Mouse (Mus musculus) fat pad, adult 2 months (tissue): ENCODE measurements around the gene Rasgef1b.
"Not testable (repeated sequence)": the region's sequence is repeated elsewhere in the genome, so short reads cannot be mapped to it uniquely, and the experiment has no call there.

Source experiments
- DNase-seq: peaks from one replicate; pipeline ENCODE4 v3.0.0-alpha.2; 2011; ENCODE audit warnings: low read depth, low spot score; ENCODE audit errors: extremely low read depth

Gene Rasgef1b

GRCm38 (mm10) chr5:99230476-99230875, 498.4 kb downstream of the Rasgef1b start:
- peak; percentile 98 for DNase-seq

- DNase-seq, result no peak
Observed at GRCm38 (mm10) chr5:99227361-99227760, 501.5 kb downstream of the Rasgef1b start.

- no peak for DNase-seq
Observed at GRCm38 (mm10) chr5:99224571-99225011, 504.3 kb downstream of the Rasgef1b start.

GRCm38 (mm10) chr5:99223869-99224498, 504.9 kb downstream of the Rasgef1b start:
- DNase-seq, result no peak

GRCm38 (mm10) chr5:99218385-99218784, 510.5 kb downstream of the Rasgef1b start:
- no peak for DNase-seq

GRCm38 (mm10) chr5:99216588-99217152, 512.2 kb downstream of the Rasgef1b start:
- not testable (repeated sequence) for DNase-seq

- DNase-seq, result no peak
Observed at GRCm38 (mm10) chr5:99215207-99216157, 513.4 kb downstream of the Rasgef1b start.

- DNase-seq, result no peak
Observed at GRCm38 (mm10) chr5:99214400-99214799, 514.5 kb downstream of the Rasgef1b start.

- DNase-seq, result no peak
Observed at GRCm38 (mm10) chr5:99213211-99213610, 515.7 kb downstream of the Rasgef1b start.

- no peak for DNase-seq
Observed at GRCm38 (mm10) chr5:99203475-99203874, 525.4 kb downstream of the Rasgef1b start.

- no peak for DNase-seq
Observed at GRCm38 (mm10) chr5:99202074-99202837, 526.6 kb downstream of the Rasgef1b start.

GRCm38 (mm10) chr5:99195436-99195835, 533.4 kb downstream of the Rasgef1b start:
- DNase-seq, result no peak

- DNase-seq, result no peak
Observed at GRCm38 (mm10) chr5:99190941-99191800, 537.7 kb downstream of the Rasgef1b start.

GRCm38 (mm10) chr5:99183637-99184036, 545.2 kb downstream of the Rasgef1b start:
- no peak for DNase-seq

GRCm38 (mm10) chr5:99174608-99175385, 554.1 kb downstream of the Rasgef1b start:
- no peak for DNase-seq

- DNase-seq, result no peak
Observed at GRCm38 (mm10) chr5:99169836-99170235, 559.0 kb downstream of the Rasgef1b start.

- no peak for DNase-seq
Observed at GRCm38 (mm10) chr5:99167767-99168166, 561.1 kb downstream of the Rasgef1b start.
